Mouse (Mus musculus) limb, embryonic 10.5 days (tissue): ENCODE results near the gene Dennd5b. TPM values are rescaled to one million over a fixed set of nuclear protein-coding genes. Genes with fewer than 3 reads are reported as not detected.

Experiments used
- DNase-seq: peaks from one replicate; pipeline ENCODE4 v3.0.0-alpha.2; 2017; ENCODE audit warnings: low spot score
- H3K27ac ChIP-seq: fragments of 300-500 bp; sonication (generic); 2 replicates; pipeline ENCODE4 v1.5.1; 2016; ENCODE audit warnings: mild to moderate bottlenecking
- H3K27me3 ChIP-seq: fragments of 300-500 bp; sonication (generic); 2 replicates; pipeline ENCODE4 v1.6.1; 2016; ENCODE audit warnings: low read depth, mild to moderate bottlenecking; ENCODE audit not compliant: poor library complexity, severe bottlenecking
- H3K36me3 ChIP-seq: fragments of 300-500 bp; sonication (generic); 2 replicates; pipeline ENCODE4 v1.6.1; 2016; ENCODE audit warnings: mild to moderate bottlenecking, moderate library complexity
- H3K4me1 ChIP-seq: fragments of 300-500 bp; sonication (generic); 2 replicates; pipeline ENCODE4 v1.6.1; 2016
- H3K4me3 ChIP-seq: fragments of 300-500 bp; sonication (generic); 2 replicates; pipeline ENCODE4 v1.5.1; 2016; ENCODE audit warnings: mild to moderate bottlenecking, moderate library complexity
- H3K9me3 ChIP-seq: fragments of 300-500 bp; sonication (generic); replicated peaks from 2 replicates; pipeline ENCODE4 v1.6.1; 2016; ENCODE audit warnings: mild to moderate bottlenecking
- WGBS: fragments of 180-500 bp; shearing (Covaris S2); methylation state at CpG from one replicate; pipeline ENCODE4 v1.1.7; 2016; 5-methylcytosine and 5-hydroxymethylcytosine counted together
- polyA plus RNA-seq: library from polyadenylated mRNA; unstranded; fragments of >200 nt; fragmentation: Nextera tagmentation; extraction: Ambion mirVana; gene quantifications from 2 replicates; pipeline ENCODE4 v1.2.1, GENCODE M21; 2016

Gene Dennd5b
- polyA plus RNA-seq, 1 experiment from 2014 or later = 8.7 TPM

- Histone ChIP-seq H3K36me3 (no peaks in the 10 kb centered on the region), H3K27ac (no peak overlapping the region), H3K9me3 (no peaks in the 10 kb centered on the region), H3K4me1 (no peaks in the 10 kb centered on the region), H3K27me3 (no peaks in the 10 kb centered on the region), H3K4me3 (no peak overlapping the region)
- 88% methylated on average over 4 of the region's 4 CpGs for WGBS
- no peak for DNase-seq
Observed at GRCm38 (mm10) chr6:149050978-149051723, 50.3 kb downstream of the Dennd5b start.

- Histone ChIP-seq H3K27me3 (no peaks in the 10 kb centered on the region), H3K27ac (no peak overlapping the region), H3K9me3 (no peaks in the 10 kb centered on the region), H3K4me1 (no peaks in the 10 kb centered on the region), H3K36me3 (peaks cover 7% of the 10 kb centered on the region; the same call in 1 of the 2 replicates), H3K4me3 (no peak overlapping the region)
- WGBS = 85% methylated on average over 4 of the region's 4 CpGs
- DNase-seq = no peak
Observed at GRCm38 (mm10) chr6:149040099-149040498, 61.4 kb downstream of the Dennd5b start.

- no peak for DNase-seq
- Histone ChIP-seq H3K27ac (no peak overlapping the region), H3K4me3 (no peak overlapping the region), H3K4me1 (no peaks in the 10 kb centered on the region), H3K9me3 (no peaks in the 10 kb centered on the region), H3K36me3 (peaks cover 9% of the 10 kb centered on the region), H3K27me3 (no peaks in the 10 kb centered on the region)
- 91% methylated on average over 5 of the region's 5 CpGs for WGBS
Observed at GRCm38 (mm10) chr6:149032198-149032597, 69.3 kb downstream of the Dennd5b start.

- H3K27ac ChIP-seq = no peak overlapping the region
- peaks cover 17% of the 10 kb centered on the region for H3K36me3 ChIP-seq
- no peak overlapping the region for H3K4me3 ChIP-seq
- H3K27me3 ChIP-seq = no peaks in the 10 kb centered on the region
- no peaks in the 10 kb centered on the region for H3K9me3 ChIP-seq
- no peak for DNase-seq
- H3K4me1 ChIP-seq = no peaks in the 10 kb centered on the region
Observed at GRCm38 (mm10) chr6:149031377-149031776, 70.1 kb downstream of the Dennd5b start.

GRCm38 (mm10) chr6:149018431-149018830, 83.0 kb downstream of the Dennd5b start:
- Histone ChIP-seq H3K27ac (no peak overlapping the region), H3K27me3 (no peaks in the 10 kb centered on the region), H3K9me3 (no peaks in the 10 kb centered on the region), H3K36me3 (peaks cover 58% of the 10 kb centered on the region), H3K4me3 (no peak overlapping the region), H3K4me1 (no peaks in the 10 kb centered on the region)
- DNase-seq = no peak
- WGBS = 87% methylated on average over 5 of the region's 5 CpGs

- Histone ChIP-seq H3K9me3 (no peaks in the 10 kb centered on the region), H3K36me3 (peaks cover 67% of the 10 kb centered on the region), H3K4me3 (no peak overlapping the region), H3K27me3 (no peaks in the 10 kb centered on the region), H3K4me1 (no peaks in the 10 kb centered on the region), H3K27ac (no peak overlapping the region)
- DNase-seq = no peak
Observed at GRCm38 (mm10) chr6:149010766-149011301, 90.6 kb downstream of the Dennd5b start.

- Histone ChIP-seq H3K4me1 (no peaks in the 10 kb centered on the region), H3K27ac (no peak overlapping the region), H3K36me3 (peaks cover 73% of the 10 kb centered on the region), H3K27me3 (no peaks in the 10 kb centered on the region), H3K9me3 (no peaks in the 10 kb centered on the region), H3K4me3 (no peak overlapping the region)
- no peak for DNase-seq
- WGBS = 91% methylated on average over 7 of the region's 7 CpGs
Observed at GRCm38 (mm10) chr6:149005009-149005408, 96.5 kb downstream of the Dennd5b start.

- H3K4me1 ChIP-seq = peaks cover 12% of the 10 kb centered on the region
- H3K27ac ChIP-seq = no peak overlapping the region
- no peaks in the 10 kb centered on the region for H3K9me3 ChIP-seq
- DNase-seq = no peak
- 79% methylated on average over 5 of the region's 5 CpGs for WGBS
- H3K4me3 ChIP-seq = no peak overlapping the region
- no peaks in the 10 kb centered on the region for H3K27me3 ChIP-seq
- H3K36me3 ChIP-seq = peaks cover 27% of the 10 kb centered on the region
Observed at GRCm38 (mm10) chr6:148994327-148994999, 107.0 kb downstream of the Dennd5b start.

- no peaks in the 10 kb centered on the region for H3K9me3 ChIP-seq
- H3K27ac ChIP-seq = no peak overlapping the region
- WGBS = 39% methylated on average over 9 of the region's 9 CpGs
- H3K4me1 ChIP-seq = peaks cover 12% of the 10 kb centered on the region
- no peak for DNase-seq
- H3K27me3 ChIP-seq = no peaks in the 10 kb centered on the region
- H3K4me3 ChIP-seq = no peak overlapping the region
- H3K36me3 ChIP-seq = peaks cover 23% of the 10 kb centered on the region
Observed at GRCm38 (mm10) chr6:148993117-148994077, 108.1 kb downstream of the Dennd5b start.

- peaks cover 16% of the 10 kb centered on the region for H3K36me3 ChIP-seq
Observed at GRCm38 (mm10) chr6:148992373-148993116, 108.9 kb downstream of the Dennd5b start.

GRCm38 (mm10) chr6:148991660-148992372, 109.7 kb downstream of the Dennd5b start:
- no peak overlapping the region for H3K27ac ChIP-seq
- H3K9me3 ChIP-seq = no peaks in the 10 kb centered on the region
- peaks cover 12% of the 10 kb centered on the region for H3K4me1 ChIP-seq
- H3K36me3 ChIP-seq = peaks cover 11% of the 10 kb centered on the region
- no peak overlapping the region for H3K4me3 ChIP-seq
- DNase-seq = no peak
- WGBS = 49% methylated on average over 6 of the region's 6 CpGs
- H3K27me3 ChIP-seq = no peaks in the 10 kb centered on the region

More at GRCm38 (mm10) chr6:148992373-148993116, 108.9 kb downstream of the Dennd5b start:
- peaks cover 12% of the 10 kb centered on the region for H3K4me1 ChIP-seq
- peak overlapping the region; percentile 46 for H3K27ac ChIP-seq
- no peak overlapping the region for H3K4me3 ChIP-seq
- WGBS = 45% methylated on average over 4 of the region's 4 CpGs
- H3K9me3 ChIP-seq = no peaks in the 10 kb centered on the region
- no peaks in the 10 kb centered on the region for H3K27me3 ChIP-seq
- no peak for DNase-seq
